Mouse (Mus musculus) cerebellum, postnatal 25 days (tissue): ENCODE measurements around the gene Tmtc2.

Experiments used
- DNase-seq, 2 experiments: peaks; one replicate each; pipeline ENCODE4 v3.0.0; 2021; ENCODE audit warnings: mixed read lengths in 2 of 2

The Tmtc2 gene

DNA sequence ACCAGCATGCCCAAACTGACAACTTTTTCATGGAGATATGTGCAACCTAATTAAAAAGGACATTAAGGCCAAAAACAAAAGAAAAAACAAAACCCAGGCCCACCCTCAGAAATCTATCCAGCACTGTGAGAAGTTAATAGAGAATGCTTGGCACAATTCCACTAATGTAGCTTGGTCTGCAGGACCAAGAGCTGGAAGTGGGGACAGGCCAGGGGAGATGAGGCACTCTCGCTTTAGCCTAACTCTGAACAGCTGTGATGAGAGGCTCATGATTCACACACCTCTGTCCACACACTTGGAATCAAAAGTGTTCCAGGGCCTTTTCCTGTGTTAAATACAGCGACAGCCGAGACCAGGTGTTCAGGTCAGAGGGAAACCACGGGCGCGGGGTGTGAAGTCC lies 79.0 kb downstream of the Tmtc2 start:
- no peak for DNase-seq

DNA sequence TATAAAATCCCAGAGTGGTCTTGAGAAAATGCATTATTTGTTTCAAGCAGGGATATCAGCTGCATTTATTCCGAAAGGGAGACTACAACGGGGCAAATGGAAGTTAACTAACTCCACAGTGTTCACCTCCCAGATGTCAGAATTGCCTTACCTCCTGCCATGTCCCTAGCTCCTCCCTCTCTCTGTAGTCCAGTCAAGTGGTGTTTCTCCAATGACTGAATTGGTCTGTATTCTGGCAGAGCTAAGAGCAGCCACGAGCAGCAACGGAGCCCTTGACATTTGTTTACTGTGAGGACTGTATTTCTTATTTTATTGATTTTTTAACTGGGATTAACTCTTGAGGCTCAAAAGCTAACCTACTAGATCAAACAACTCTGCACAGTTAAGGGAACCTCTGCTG lies 81.8 kb downstream of the Tmtc2 start:
- no peak for DNase-seq

GRCm38 (mm10) chr10:105490748-105491147 lies 83.5 kb downstream of the Tmtc2 start:
- DNase-seq = no peak

- no peak for DNase-seq
Observed at GRCm38 (mm10) chr10:105489970-105490735, 84.1 kb downstream of the Tmtc2 start.

GRCm38 (mm10) chr10:105486977-105487376 lies 87.3 kb downstream of the Tmtc2 start:
- no peak for DNase-seq

- no peak for DNase-seq
Observed at GRCm38 (mm10) chr10:105484355-105485094, 89.7 kb downstream of the Tmtc2 start.

DNA sequence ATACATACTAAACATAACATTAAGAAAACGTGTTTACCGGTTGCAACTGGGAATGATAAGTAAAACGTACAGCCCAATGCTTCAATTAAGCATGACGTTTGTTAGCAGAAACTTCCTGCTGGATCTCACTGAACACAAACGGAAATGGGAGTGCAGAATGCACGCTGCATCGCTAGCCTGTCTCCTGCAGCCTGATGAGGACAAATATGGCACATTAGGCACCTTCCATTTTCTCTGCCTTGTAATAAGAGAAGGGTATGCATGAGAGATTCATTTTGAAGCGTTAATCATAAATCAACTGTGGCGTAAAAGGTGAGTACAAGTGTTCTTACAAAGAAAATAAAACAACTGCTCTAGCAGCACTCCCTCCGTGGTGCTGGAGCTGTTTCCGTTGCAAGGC lies 94.5 kb downstream of the Tmtc2 start:
- no peak for DNase-seq

- DNase-seq = peak in 1 of 2 experiments; percentile 27
Observed at GRCm38 (mm10) chr10:105477623-105478238, 96.5 kb downstream of the Tmtc2 start.

GRCm38 (mm10) chr10:105474162-105474830 lies 100.0 kb downstream of the Tmtc2 start:
- DNase-seq = no peak

DNA sequence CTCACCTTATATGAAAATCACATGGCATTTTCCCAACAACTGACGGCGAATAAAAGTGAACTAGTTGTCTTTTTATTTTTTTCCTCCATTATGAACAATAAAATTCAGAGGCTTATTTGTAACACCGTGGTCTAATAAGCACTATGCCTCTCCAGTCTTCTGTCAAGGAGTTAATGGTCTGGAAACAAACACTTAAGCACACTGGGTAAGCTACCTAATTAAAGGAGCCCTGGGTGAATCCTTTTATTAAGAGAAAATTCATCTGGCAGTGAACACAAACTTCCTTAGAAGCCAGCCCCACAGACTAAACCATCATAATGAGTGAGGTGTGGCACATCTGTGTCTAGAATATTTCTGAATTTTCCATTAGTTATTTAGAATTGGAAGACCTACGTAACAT lies 109.9 kb downstream of the Tmtc2 start:
- DNase-seq = no peak

DNA sequence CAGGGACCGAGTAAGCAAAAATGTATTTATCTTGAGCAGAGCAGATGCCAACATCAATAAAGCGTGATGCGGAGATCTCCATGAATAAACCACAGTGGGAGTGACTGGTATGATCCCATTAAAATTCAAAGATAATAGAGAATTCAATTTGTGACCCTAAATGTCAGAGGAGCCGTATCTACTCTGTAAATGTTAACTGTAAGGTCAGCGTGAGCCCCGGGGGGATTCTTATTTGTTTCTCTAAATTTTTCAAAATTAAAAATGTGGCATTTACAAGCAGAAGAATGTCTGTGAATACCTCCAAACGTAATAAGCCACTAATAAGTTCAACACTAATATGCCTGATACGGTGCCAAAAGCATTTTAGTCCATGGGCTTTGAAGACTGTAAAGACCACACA lies 120.8 kb downstream of the Tmtc2 start:
- DNase-seq = no peak

- no peak for DNase-seq
Observed at GRCm38 (mm10) chr10:105447191-105447590, 127.1 kb downstream of the Tmtc2 start.

DNA sequence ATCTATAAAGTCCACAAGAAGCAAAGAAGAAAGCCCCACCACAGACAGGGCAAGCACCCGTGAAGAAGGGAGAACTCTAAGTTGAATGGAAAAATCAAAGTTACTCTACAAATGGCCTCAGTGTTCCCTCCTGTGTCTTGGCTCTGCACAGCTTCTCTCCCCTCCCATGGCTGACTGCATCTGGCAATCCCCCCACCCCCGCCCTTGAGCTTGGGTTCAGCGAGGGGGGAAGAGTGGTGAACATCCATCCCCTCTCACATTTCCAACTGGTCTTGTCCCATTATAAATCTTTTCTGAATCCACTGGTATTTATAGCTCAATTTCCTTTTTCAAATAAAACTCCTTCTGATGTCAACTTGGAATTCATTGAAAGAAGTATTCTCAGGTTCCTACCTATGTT lies 129.9 kb downstream of the Tmtc2 start:
- no peak for DNase-seq

GRCm38 (mm10) chr10:105434879-105435278 lies 139.4 kb downstream of the Tmtc2 start:
- no peak for DNase-seq

- no peak for DNase-seq
Observed at GRCm38 (mm10) chr10:105430885-105431284, 143.4 kb downstream of the Tmtc2 start.

DNA sequence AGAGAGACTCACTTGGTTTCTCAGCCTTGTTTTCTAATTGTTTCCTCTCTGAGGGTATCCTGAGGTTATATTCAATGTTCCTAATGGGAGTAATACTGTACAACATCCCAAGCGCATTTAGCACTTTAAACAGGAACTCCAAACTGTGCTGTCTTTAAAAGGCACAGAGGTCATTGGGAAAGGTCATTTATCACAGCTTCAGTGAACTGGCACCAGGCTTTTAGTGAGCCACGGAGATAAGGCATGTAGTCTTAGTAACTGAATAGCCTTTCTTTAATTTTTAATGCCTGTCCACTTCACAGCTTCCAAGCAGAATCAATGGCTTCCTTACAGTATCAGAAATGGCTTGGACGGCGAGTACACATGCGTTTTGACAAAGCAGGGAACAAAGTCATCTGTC lies 144.0 kb downstream of the Tmtc2 start:
- DNase-seq = no peak

GRCm38 (mm10) chr10:105428080-105428479 lies 146.2 kb downstream of the Tmtc2 start:
- no peak for DNase-seq

- no peak for DNase-seq
Observed at GRCm38 (mm10) chr10:105427625-105428024, 146.6 kb downstream of the Tmtc2 start.

- no peak for DNase-seq
Observed at GRCm38 (mm10) chr10:105425052-105425451, 149.2 kb downstream of the Tmtc2 start.

DNA sequence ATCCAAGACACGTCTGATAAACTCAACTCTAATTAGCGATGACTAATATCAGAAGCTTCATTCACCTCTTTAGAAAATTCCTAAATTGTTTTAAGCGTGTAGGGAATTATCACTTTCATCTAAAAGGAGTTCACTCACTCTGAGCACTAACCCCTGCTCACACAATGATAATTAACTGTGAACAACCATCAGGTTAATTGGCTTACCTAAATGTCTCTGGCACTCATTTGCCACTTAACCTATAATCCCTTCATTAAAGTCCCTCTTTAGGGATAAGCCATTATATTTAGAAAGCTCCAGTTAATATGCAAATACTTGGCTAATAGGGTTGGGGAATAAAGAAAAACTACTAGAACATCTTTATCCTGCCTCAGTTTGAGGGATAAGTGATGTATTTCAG lies 151.1 kb downstream of the Tmtc2 start:
- no peak for DNase-seq

GRCm38 (mm10) chr10:105417845-105418383 lies 156.3 kb downstream of the Tmtc2 start:
- no peak for DNase-seq

DNA sequence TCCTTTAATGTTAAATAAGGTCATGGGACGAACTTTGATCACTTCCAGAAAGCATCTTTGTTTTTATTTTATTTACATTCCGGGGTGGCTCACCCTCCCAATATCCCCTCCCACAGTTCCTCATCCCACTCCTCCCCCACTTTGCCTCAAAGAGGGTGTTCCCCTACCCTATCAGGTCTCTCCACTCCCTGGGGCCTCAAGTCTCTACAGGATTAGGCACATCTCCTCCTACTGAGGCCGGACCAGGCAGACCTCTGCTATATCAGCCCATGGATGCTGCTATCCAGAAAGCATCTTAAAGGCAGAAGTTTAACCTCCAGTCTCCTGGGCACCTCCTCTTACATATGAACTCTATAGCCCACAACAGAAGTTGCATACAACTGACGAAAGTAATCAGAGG lies 157.7 kb downstream of the Tmtc2 start:
- no peak for DNase-seq
